Mouse (Mus musculus) right cerebral cortex, postnatal 14 days (tissue): ENCODE measurements around the gene Cdc37l1.
A peak's percentile ranks its signal among the peaks of the same experiment; 100 is the strongest.

Source experiments
- DNase-seq: peaks from one replicate; pipeline ENCODE4 v3.0.0; 2022

Cdc37l1 gene

DNA sequence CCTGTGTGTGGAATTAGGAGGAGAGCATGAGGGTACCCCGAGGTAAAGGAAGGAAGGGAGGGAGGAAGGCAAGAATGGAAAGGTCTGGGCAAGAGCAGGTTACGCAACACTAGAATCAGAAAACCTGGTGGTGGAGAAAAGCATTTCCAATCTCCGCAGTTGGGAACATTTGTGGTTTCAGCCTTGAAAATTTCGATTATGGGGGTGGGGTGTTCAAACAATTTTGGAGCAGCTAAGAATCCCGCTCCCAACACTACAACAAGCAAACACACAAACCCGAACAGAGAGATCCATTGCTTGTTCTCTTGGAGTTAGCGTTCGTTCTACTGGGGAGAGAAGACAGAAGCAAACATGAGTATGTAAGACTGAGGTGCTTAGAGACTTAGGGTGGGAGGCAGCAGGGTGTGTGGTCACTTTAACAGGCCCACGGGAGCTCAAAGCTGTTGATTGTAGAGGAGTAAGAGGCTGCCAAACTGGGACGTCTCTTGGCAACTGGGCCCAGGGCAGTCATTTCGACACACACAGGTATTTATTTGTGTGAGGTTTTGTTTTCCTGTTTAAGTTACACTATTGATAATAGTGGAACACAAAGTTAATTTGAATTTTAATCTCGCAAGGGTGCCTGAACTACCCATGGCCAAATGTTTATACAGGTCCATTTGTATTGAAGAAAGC is 59.4 kb downstream of the Cdc37l1 start:
- no peak for DNase-seq

DNA sequence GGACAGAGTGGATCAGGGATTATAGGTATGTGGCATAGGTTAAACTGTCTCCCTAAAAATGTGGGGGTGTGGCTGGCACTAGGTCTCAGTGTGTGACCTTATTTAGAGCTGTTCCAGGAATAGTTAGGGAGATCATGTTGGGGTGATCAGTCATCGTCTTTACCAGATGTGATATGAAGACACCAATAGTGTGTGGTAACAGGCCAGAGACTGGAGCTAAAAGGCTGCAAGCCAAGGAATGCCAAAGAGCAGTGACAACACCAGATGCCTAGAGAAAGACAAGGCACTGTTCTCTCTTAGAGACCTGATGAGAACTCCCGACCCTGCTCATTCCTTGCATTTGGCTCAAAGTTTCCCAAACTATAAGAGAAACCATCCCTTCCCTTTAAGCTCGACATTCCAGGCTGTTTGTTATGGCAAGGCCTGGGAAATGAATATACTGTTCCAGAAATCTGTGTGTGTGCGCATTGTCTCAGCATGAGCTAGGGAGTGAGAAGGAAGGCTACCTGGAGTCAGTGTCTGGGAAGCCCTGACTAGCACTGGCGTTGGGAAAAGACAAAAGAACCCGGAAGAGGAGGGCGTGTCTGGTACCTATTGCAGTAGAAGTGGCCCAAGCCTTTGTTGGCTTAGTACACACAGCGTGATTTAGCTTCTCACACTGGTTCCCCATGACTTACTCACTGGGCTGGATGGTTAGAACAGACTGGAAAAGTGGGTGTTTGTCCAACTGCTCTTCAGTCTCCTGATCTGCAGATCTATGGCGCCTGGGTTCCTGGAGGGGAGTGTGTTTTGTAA is 60.2 kb downstream of the Cdc37l1 start:
- DNase-seq: no peak

DNA sequence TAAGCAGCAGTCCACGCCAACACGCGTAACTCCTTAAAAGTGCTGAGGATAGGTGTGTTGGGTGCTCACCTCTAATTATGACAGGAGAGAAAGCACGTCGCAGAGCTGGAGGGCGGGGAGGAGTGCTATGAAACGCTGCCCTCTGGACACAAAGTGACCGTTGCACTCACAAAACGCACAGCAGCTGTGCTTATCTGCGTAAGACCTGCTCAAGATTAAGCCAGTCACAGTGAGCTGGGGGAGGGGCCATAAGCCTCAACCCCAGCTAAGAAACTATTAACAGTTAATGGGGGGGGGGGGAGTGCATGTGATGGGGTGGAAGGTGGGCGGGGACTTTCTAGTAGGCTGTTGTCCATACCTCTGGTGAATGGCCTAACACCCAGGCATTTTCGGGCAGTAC is 62.6 kb downstream of the Cdc37l1 start:
- DNase-seq: no peak

DNA sequence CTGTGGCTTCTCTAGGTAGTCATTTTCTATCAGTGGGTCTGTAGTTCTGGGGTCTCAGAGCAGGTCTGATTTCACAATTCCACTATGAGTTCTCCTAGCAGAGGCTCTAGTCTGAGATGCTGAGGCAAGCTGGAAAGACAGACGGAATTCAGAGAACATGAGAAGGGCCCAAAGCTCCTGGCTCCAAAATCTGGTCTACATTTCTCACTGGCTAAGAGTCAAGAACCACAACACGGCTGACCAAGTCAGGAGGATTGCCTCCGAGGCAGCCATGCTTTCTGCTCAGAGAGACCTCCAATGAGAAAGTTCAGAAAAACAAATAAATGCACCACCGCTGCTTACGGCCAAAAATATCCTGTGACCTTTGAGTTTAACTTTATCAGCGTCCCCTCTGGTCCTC is 64.4 kb downstream of the Cdc37l1 start:
- no peak for DNase-seq

DNA sequence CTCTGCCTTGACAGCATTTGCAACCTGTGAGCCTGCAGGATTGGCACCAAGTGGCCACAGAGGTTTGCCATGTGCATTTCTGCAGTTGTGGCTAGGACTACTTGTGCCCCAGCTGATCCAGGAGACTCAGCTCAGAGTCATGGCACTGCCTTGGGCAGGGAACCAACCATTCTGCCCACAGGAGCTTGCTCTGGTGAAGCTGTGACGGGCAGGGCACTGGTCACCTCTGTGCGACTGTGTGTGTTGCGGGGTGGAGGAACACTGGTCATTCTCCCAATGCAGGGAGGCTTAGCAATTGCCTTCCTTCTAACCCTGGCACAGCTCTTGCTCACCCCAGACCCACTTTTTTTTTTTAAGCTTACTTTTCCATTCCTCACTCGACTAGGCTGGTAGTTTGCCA is 65.3 kb downstream of the Cdc37l1 start:
- DNase-seq: no peak

DNA sequence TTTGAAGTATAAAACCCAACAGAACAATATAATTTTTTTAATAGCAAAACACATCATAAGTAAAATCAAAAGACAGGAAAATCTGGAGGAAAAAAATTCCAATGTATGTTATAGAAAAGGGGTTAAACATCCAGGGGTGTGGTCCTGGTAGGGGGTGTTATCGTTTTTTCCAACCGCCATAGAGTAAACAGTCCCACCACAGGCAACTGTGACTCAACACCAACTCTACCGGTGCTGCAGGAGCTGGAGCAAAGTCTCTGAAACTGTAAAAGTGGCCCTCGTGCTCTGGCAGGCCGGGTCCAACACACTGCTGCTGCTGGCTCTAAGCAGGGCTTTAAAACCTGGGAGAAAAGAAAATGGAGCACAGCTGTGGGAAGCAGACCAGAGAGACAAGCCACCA is 68.6 kb downstream of the Cdc37l1 start:
- no peak for DNase-seq

DNA sequence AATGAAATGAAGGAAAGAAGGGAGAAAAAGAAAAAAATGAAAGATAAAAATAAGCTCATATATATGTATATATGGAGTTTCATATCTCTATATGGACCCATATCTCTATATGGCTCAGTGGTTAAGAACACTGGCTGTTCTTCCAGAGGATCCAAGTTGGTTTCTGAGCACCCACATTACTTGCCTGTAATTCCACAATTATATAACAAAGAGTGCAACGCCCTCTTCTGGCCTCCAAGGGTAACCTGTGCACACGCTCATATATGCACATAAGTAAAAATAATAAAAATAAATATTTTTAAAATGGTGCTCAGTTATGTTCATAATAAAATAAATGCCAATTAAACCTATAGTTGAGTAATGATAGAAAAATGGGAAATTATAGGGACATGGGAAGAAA is 69.5 kb downstream of the Cdc37l1 start:
- DNase-seq: no peak

DNA sequence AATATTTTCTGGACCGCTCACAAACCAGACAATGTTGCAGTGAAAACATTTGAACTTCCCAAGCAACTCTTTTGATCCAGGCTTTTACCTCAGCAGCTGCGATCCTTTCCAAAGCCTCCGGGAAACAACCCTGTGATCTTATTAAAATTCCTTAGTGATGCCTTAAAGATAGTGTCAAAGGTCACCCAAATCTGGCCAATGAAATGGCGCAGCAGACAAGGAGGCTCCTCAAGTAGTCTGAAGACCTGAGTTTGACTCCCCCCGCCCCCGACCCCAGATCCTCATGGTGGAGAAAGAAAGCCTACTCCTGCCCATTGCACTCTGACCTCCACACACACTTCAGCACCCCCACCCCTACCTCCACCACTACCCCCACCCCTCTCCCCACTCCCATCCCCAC is 70.1 kb downstream of the Cdc37l1 start:
- no peak for DNase-seq

DNA sequence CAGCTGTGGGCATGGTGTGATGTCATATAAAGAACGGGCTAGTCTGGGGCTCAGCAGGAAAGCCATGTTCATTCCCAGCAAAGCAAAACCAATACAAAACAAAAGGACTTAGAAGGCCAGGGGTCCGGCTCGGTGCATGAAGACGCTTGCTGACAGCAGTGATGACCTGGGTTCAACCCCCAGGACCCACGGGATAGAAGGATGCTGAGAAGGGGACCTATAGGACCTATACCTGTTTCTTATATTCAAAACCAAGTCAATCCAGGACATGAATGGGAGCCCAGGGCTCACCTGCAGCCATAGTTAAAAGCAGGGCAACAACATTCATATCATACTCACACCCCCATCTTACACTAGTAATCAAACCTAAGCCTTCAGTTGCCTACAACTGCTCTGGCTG is 72.9 kb downstream of the Cdc37l1 start:
- DNase-seq: no peak

DNA sequence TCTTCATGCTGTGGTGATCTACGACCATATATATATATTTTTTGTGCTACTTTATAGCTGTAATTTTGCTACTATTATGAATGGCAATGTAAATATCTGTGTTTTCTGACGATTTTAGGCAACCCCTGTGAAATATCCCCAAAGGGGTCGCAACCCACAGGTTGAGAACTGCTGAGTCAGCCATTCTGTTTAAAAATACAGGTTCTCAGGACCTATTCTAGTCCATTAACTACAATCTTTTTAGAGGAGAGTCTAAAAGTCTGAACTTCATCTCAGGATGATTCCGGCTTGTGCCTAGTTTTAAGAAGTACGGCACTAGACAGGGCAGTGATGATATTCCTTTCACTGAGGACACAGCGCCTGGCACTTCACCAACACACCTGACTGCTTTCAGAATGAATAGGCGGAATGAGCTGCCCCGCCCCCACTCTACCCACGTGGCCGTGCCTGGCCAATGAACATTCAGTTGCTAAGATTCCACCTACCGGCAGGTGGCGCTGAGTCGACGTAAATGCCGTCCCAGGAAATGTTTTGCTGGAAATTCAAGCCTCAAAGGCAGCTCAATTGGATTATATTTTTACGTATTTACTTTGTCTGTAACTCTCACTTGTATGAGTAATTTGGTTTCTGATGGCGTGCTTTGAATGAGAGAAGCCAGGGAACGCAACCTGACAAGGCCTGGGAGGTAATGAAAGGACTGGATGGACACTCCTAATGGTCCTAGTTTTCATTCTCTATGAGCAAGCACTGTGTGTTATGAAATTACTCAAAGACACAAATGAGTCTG is 73.6 kb downstream of the Cdc37l1 start:
- peak; percentile 96 for DNase-seq

DNA sequence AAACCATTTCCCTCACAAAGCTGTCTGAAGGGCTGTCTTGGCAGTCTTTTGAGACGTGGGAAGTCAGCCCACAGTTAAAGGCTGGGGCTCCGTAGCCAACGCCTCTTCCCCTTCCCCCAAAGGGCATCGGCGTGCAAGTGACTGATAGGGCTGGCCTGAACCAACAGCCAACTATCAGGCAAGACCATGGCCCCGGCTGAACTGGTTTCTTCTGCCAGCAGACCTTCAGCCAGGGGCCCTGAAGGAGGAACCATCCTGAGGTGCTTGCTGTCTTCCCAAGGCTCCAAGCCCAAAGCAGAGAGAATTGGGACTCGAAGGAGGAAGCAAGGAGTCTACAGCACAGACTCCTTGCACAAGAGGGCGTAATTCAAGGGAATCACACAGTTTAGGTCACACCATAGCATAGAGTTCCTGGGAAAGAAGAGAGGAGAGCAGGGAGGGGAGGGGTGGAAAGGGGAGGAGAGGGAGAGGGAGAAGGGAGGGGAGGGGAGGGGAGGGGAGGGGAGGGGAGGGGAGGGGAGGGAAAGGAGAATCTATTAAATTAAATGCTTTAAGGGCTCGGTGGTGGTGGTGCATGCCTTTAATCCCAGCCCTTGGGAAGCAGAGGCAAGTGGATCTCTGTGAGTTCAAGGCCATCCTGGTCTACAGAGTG is 74.4 kb downstream of the Cdc37l1 start:
- DNase-seq: no peak

DNA sequence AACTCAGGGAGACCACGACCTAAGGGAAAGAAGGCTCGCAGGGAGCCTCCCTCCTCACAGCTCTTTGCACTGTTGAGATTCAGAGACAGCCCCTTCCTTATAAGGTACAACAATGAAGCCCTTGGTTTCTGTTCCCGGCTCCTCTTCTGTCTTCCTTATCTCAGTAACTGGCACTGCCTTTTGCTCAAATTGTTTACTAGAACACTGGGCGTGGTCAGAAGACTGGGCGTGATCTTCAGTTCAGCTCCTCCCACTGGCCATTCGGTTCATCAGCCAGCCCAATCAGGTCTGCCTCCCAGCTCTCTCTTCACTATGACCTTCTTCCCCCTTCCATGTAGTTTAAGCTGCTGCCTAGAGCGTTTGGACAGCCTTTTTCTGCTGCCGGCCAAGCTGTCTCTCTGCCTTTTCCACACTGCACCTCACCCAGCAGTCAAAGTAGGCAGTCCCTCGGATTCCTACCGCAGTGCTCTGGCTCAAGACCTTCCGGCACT is 76.9 kb downstream of the Cdc37l1 start:
- no peak for DNase-seq

DNA sequence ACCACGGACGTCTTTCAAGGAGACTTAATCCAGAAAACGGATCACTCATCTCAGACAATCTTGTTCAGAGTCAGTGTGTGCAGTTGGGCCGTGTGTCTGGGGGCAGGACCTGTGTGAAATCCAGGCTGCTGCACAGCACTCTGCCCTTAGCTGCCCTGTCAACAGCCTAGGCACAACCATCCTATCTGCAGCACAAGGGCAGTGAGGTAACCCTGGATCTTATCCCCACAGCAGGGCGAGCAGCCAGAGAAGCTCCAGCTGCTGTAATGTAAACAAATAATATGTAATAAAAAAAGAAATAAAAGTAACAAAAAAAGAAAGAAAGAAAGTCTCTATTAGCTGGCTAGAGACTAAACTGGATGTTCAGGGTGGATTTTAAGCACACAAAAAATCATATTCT is 79.0 kb downstream of the Cdc37l1 start:
- DNase-seq: no peak

DNA sequence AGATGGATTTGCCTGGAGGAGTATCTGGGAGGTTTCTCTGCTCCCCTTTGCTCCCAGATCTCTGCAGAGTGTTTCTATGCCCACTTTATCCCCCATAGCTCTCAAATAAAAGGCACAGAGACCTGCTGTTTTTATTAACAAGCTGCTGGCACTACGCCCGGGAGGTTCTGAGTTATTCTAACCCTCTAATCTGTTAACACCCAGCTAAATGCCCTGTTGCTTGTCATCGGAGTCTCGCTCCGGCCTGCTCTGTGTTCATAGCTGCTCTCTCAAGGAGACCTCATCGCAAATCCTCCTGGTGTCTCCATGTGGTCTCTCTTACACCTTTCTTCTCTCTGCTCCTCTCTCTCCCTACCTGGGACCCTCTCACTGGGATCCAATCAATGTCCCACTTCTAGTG is 84.7 kb downstream of the Cdc37l1 start:
- DNase-seq: peak; percentile 24
